ENCODE assay signal across 24 mouse cellular contexts in genomic region chr7:78995034-78995433, GRCm38 (mm10). TPM values are rescaled to one million over a fixed set of nuclear protein-coding genes. Genes with fewer than 3 reads are reported as not detected.
DNase-seq lines count a peak whose midpoint lies in the region.
"Had no signal": no experiment of that assay in that cellular context is flagged by ENCODE, and none has a peak within 500 bp of the region (broad histone marks: within the 10 kb centered on the region; RNA-seq: fewer than 3 reads in every experiment).

No protein-coding gene starts in this region.

- WGBS in heart, embryonic 10.5 days, result 67% methylated on average over 2 of the region's 2 CpGs
- WGBS in large intestine, adult 2 months, result 32% methylated on average over 2 of the region's 2 CpGs

- peak; percentile 10 for DNase-seq in heart, embryonic 10.5 days (ENCODE audit: low spot score)
- no peak for DNase-seq in heart, postnatal 10 days
- DNase-seq in 3T3-L1 (ENCODE audit: low read depth, low spot score), result peak; percentile 13
- peak; percentile 50 for DNase-seq in A20 (ENCODE audit: low read depth, low spot score)
- peak; percentile 24 for DNase-seq in large intestine, adult 2 months (ENCODE audit: low read depth, low spot score)
- DNase-seq in cerebellum, adult 11 months, result no peak
- no peak for DNase-seq in embryo, embryonic 10.5 days (ENCODE audit: low spot score)
- DNase-seq: adrenal gland, adult 8-10 months; adrenal gland, postnatal 14 days; adrenal gland, postnatal 36 days; cerebellum, adult 18-20 months; cerebellum, adult 8-10 months; cerebellum, adult 9-11 months; cerebellum, postnatal 14 days; cerebellum, postnatal 36 days; forebrain, postnatal 0 days had no signal

- no peak overlapping the region for H3K27ac ChIP-seq in heart, embryonic 10.5 days
- H3K27ac ChIP-seq: embryonic facial prominence, embryonic 10.5 days; embryonic facial prominence, embryonic 12.5 days; forebrain, embryonic 13.5 days; forebrain, embryonic 15.5 days had no signal

- no peak overlapping the region for H3K4me3 ChIP-seq in heart, embryonic 10.5 days
- H3K4me3 ChIP-seq: embryonic facial prominence, embryonic 10.5 days; embryonic facial prominence, embryonic 12.5 days; forebrain, embryonic 13.5 days; forebrain, embryonic 15.5 days had no signal

- H3K27me3 ChIP-seq in heart, embryonic 10.5 days (ENCODE audit: insufficient read depth, poor library complexity, severe bottlenecking), result peaks cover 10% of the 10 kb centered on the region; the same call in 1 of the 2 replicates
- H3K27me3 ChIP-seq: forebrain, embryonic 13.5 days had no signal

- H3K9me3 ChIP-seq in heart, embryonic 10.5 days, result no peaks in the 10 kb centered on the region
- H3K9me3 ChIP-seq: embryonic facial prominence, embryonic 10.5 days; embryonic facial prominence, embryonic 12.5 days; forebrain, embryonic 13.5 days; forebrain, embryonic 15.5 days; G1E had no signal

- peaks cover 9% of the 10 kb centered on the region; the same call in 1 of the 2 replicates for H3K4me1 ChIP-seq in heart, embryonic 10.5 days

- H3K36me3 ChIP-seq in heart, embryonic 10.5 days, result no peaks in the 10 kb centered on the region
- H3K36me3 ChIP-seq: embryonic facial prominence, embryonic 10.5 days; embryonic facial prominence, embryonic 12.5 days; forebrain, embryonic 15.5 days; G1E had no signal

- intact Hi-C loops in heart, postnatal 10 days (cut with DNase I), result no loop called here

RNA-seq across cellular contexts. Expression of gene Acan, which starts 58.2 kb away (rescaled TPM):
- 0.34 and 0.43 TPM in 2 replicates for polyA plus RNA-seq in heart, embryonic 10.5 days (2016; fragmentation: Nextera tagmentation; extraction: Ambion mirVana)
- 1 to 10 TPM; 1.8 to 2.3 TPM for total RNA-seq in heart, postnatal 10 days (2021)
- polyA plus RNA-seq in large intestine, adult 2 months (2012; rRNA removed), result not detected in 2 replicates
- total RNA-seq: common myeloid progenitor, adult 5-6 weeks had no signal
- polyA plus RNA-seq: activated CD4-positive, CD25-positive, alpha-beta regulatory T cell, adult 4 months; forebrain, embryonic 13.5 days; G1E; Patski had no signal

Comparison
In these comparisons a context has a peak if more than half of its experiments do, and no peak if none do; other contexts are left out.
1. DNase-seq: peak in heart, embryonic 10.5 days (single experiment), 3T3-L1 (single experiment), A20 (single experiment) and large intestine, adult 2 months (single experiment); none in heart, postnatal 10 days (0 of 2), cerebellum, adult 11 months (single experiment) and embryo, embryonic 10.5 days (single experiment).